Mouse (Mus musculus) subcutaneous adipose tissue, adult 2 months (tissue): ENCODE data around the gene Cxcr4. TPM values are rescaled to one million over a fixed set of nuclear protein-coding genes. Genes with fewer than 3 reads are reported as not detected.

Source experiments
- polyA plus RNA-seq: library from polyadenylated mRNA; depleted of rRNA; stranded (reverse); fragments of >200 nt; gene quantifications from 2 replicates; pipeline ENCODE4 v1.2.3, GENCODE M21; 2012; ENCODE audit warnings: low replicate concordance; rRNA removed

Gene Cxcr4
- polyA plus RNA-seq, result 49.8 and 73.3 TPM in 2 replicates

GRCm38 (mm10) chr1:128592211-128592741, at the start of gene Cxcr4:
Cxcr4 (minus strand) TSS chr1:128592293.

Other genes starting within 250 kb of the Cxcr4 start
- gene Mcm6, start 232.6 kb downstream of the Cxcr4 start, polyA plus RNA-seq, result 4.4 and 32.5 TPM in 2 replicates
- 19.7 and 24.0 TPM in 2 replicates for gene Dars, start 174.9 kb downstream of the Cxcr4 start, polyA plus RNA-seq